Mouse (Mus musculus) liver, embryonic 14.5 days (tissue): ENCODE results near the gene Add3.

Experiments
- CTCF ChIP-seq: IDR thresholded peaks from 2 replicates; pipeline ENCODE4 v1.5.1; 2016; ENCODE audit warnings: antibody characterized with exemption, low read depth, control low read depth
- EP300 ChIP-seq: IDR thresholded peaks from 2 replicates; pipeline ENCODE4 v1.6.1; 2016; ENCODE audit warnings: antibody characterized with exemption, low read depth

- TF ChIP-seq CTCF (no peak), EP300 (no peak)
Observed at GRCm38 (mm10) chr19:53119255-53119795, 20.9 kb upstream of the Add3 start.
